Mouse (Mus musculus) liver, embryonic 16.5 days (tissue): ENCODE measurements around the gene Prg3. TPM values are rescaled to one million over a fixed set of nuclear protein-coding genes. Genes with fewer than 3 reads are reported as not detected.
A peak's percentile ranks its signal among the peaks of the same experiment; 100 is the strongest.

Experiments
- ATAC-seq: fragments of 200-750 bp; cut with Nextera tagmentation; 2 replicates; pipeline ENCODE4 v1.8.0; 2017; ENCODE audit warnings: low read depth, mild to moderate bottlenecking, moderate number of reproducible peaks, moderate library complexity
- H3K27ac ChIP-seq: fragments of 300-500 bp; sonication (generic); 2 replicates; pipeline ENCODE4 v1.5.1; 2014; ENCODE audit warnings: mild to moderate bottlenecking, low read length
- H3K27me3 ChIP-seq: fragments of 300-500 bp; sonication (generic); 2 replicates; pipeline ENCODE4 v1.6.1; 2014; ENCODE audit warnings: low read depth, low read length, mixed read lengths; ENCODE audit not compliant: control insufficient read depth, insufficient read depth
- H3K36me3 ChIP-seq: fragments of 300-500 bp; sonication (generic); 2 replicates; pipeline ENCODE4 v1.6.1; 2014; ENCODE audit warnings: mild to moderate bottlenecking; ENCODE audit not compliant: control insufficient read depth, insufficient read depth
- H3K4me1 ChIP-seq: fragments of 300-500 bp; sonication (generic); 2 replicates; pipeline ENCODE4 v1.6.1; 2014; ENCODE audit warnings: low read depth, low read length, mixed read lengths; ENCODE audit not compliant: control insufficient read depth
- H3K4me2 ChIP-seq: fragments of 300-500 bp; sonication (generic); 2 replicates; pipeline ENCODE4 v1.6.1; 2014; ENCODE audit warnings: low read depth, low read length, mixed read lengths
- H3K4me3 ChIP-seq: fragments of 300-500 bp; sonication (generic); 2 replicates; pipeline ENCODE4 v1.5.1; 2014; ENCODE audit warnings: low read depth, mild to moderate bottlenecking, low read length
- H3K9ac ChIP-seq: fragments of 300-500 bp; sonication (generic); 2 replicates; pipeline ENCODE4 v1.6.1; 2014; ENCODE audit warnings: low read depth, low read length
- H3K9me3 ChIP-seq: fragments of 300-500 bp; sonication (generic); replicated peaks from 2 replicates; pipeline ENCODE4 v1.6.1; 2016; ENCODE audit warnings: low read length; ENCODE audit not compliant: control insufficient read depth
- WGBS: fragments of 180-500 bp; shearing (Covaris S2); extraction: QIAGEN DNeasy Blood & Tissue Kit; methylation state at CpG from one replicate; pipeline ENCODE4 v1.1.7; 2014; ENCODE audit not compliant: insufficient replicate concordance; 5-methylcytosine and 5-hydroxymethylcytosine counted together
- polyA plus RNA-seq: library from polyadenylated mRNA; unstranded; fragments of >200 nt; fragmentation: Nextera tagmentation; extraction: Ambion mirVana; gene quantifications from 2 replicates; pipeline ENCODE4 v1.2.1, GENCODE M21; 2015

The Prg3 gene
- polyA plus RNA-seq = 5.0 and 5.6 TPM in 2 replicates

GRCm38 (mm10) chr2:84987930-84988329 is at the start of gene Prg3:
TSS of gene Prg3 (plus strand) at chr2:84988215.
- Histone ChIP-seq H3K27ac (no peak within 1 kb of the TSS), H3K4me2 (no peak within 1 kb of the TSS), H3K27me3 (no peaks in the 10 kb centered on the region), H3K4me3 (no peak within 1 kb of the TSS), H3K36me3 (no peaks in the 10 kb centered on the region), H3K9ac (no peak within 1 kb of the TSS), H3K9me3 (no peaks in the 10 kb centered on the region), H3K4me1 (no peaks in the 10 kb centered on the region)
- no peak for ATAC-seq
- WGBS = 16% methylated on average over 1 of the region's 1 CpGs

- H3K4me3 ChIP-seq = peak overlapping the region; percentile 75
- peaks cover 35% of the 10 kb centered on the region for H3K36me3 ChIP-seq
- no peaks in the 10 kb centered on the region for H3K9me3 ChIP-seq
- WGBS = 9% methylated on average over 5 of the region's 5 CpGs
- peak overlapping the region; percentile 75 for H3K4me2 ChIP-seq
- no peaks in the 10 kb centered on the region for H3K27me3 ChIP-seq
- peak; percentile 89 for ATAC-seq
- peak overlapping the region; percentile 99 for H3K27ac ChIP-seq
- peaks cover 40% of the 10 kb centered on the region for H3K4me1 ChIP-seq
- H3K9ac ChIP-seq = peak overlapping the region; percentile 70
Measured at GRCm38 (mm10) chr2:84938249-84938946, 49.6 kb upstream of the Prg3 start.

- peaks cover 48% of the 10 kb centered on the region for H3K4me1 ChIP-seq
- peak overlapping the region; percentile 75 for H3K4me3 ChIP-seq
- ATAC-seq = no peak
- no peaks in the 10 kb centered on the region for H3K9me3 ChIP-seq
- peak overlapping the region; percentile 69 for H3K9ac ChIP-seq
- 14% methylated on average over 3 of the region's 3 CpGs for WGBS
- peak overlapping the region; percentile 75 for H3K4me2 ChIP-seq
- H3K27ac ChIP-seq = peak overlapping the region; percentile 99
- no peaks in the 10 kb centered on the region for H3K27me3 ChIP-seq
- H3K36me3 ChIP-seq = peaks cover 42% of the 10 kb centered on the region
Measured at GRCm38 (mm10) chr2:84939306-84939705, 48.7 kb upstream of the Prg3 start.

GRCm38 (mm10) chr2:84939711-84940110 is 48.3 kb upstream of the Prg3 start:
- no peak for ATAC-seq
- H3K9me3 ChIP-seq = no peaks in the 10 kb centered on the region
- H3K9ac ChIP-seq = peak overlapping the region; percentile 69
- H3K36me3 ChIP-seq = peaks cover 46% of the 10 kb centered on the region
- WGBS = 55% methylated on average over 6 of the region's 6 CpGs
- H3K27ac ChIP-seq = peak overlapping the region; percentile 99
- H3K4me2 ChIP-seq = peak overlapping the region; percentile 75
- H3K4me1 ChIP-seq = peaks cover 47% of the 10 kb centered on the region
- H3K27me3 ChIP-seq = no peaks in the 10 kb centered on the region
- peak overlapping the region; percentile 75 for H3K4me3 ChIP-seq

- Histone ChIP-seq H3K4me2 (peak overlapping the region; percentile 75; the same call in 1 of the 2 replicates), H3K9ac (no peak overlapping the region), H3K27ac (0 out of 2 replicates have a peak overlapping the region, but pooled peaks have one; percentile 16), H3K4me1 (peaks cover 55% of the 10 kb centered on the region), H3K4me3 (no peak overlapping the region), H3K9me3 (no peaks in the 10 kb centered on the region), H3K36me3 (peaks cover 62% of the 10 kb centered on the region), H3K27me3 (no peaks in the 10 kb centered on the region)
- no peak for ATAC-seq
- 57% methylated on average over 2 of the region's 2 CpGs for WGBS
Measured at GRCm38 (mm10) chr2:84941332-84941731, 46.7 kb upstream of the Prg3 start.

- Histone ChIP-seq H3K27me3 (no peaks in the 10 kb centered on the region), H3K4me2 (no peak overlapping the region), H3K4me1 (peaks cover 59% of the 10 kb centered on the region), H3K27ac (0 out of 2 replicates have a peak overlapping the region, but pooled peaks have one; percentile 16), H3K9ac (no peak overlapping the region), H3K9me3 (no peaks in the 10 kb centered on the region), H3K36me3 (peaks cover 67% of the 10 kb centered on the region), H3K4me3 (no peak overlapping the region)
- ATAC-seq = no peak
- WGBS = 93% methylated on average over 4 of the region's 4 CpGs
Measured at GRCm38 (mm10) chr2:84941795-84942194, 46.2 kb upstream of the Prg3 start.

GRCm38 (mm10) chr2:84947154-84947771 is 40.8 kb upstream of the Prg3 start:
- no peak overlapping the region for H3K4me2 ChIP-seq
- H3K4me3 ChIP-seq = no peak overlapping the region
- H3K27me3 ChIP-seq = no peaks in the 10 kb centered on the region
- no peak overlapping the region for H3K9ac ChIP-seq
- no peaks in the 10 kb centered on the region for H3K9me3 ChIP-seq
- H3K27ac ChIP-seq = no peak overlapping the region
- H3K4me1 ChIP-seq = peaks cover 35% of the 10 kb centered on the region
- peaks cover 93% of the 10 kb centered on the region for H3K36me3 ChIP-seq
- 71% methylated on average over 3 of the region's 3 CpGs for WGBS
- ATAC-seq = peak; percentile 50

- peaks cover 96% of the 10 kb centered on the region for H3K36me3 ChIP-seq
Measured at GRCm38 (mm10) chr2:84948252-84948651, 39.8 kb upstream of the Prg3 start.

GRCm38 (mm10) chr2:84948721-84949120 is 39.3 kb upstream of the Prg3 start:
- peaks cover 29% of the 10 kb centered on the region for H3K4me1 ChIP-seq
- no peak overlapping the region for H3K9ac ChIP-seq
- H3K27ac ChIP-seq = no peak overlapping the region
- no peaks in the 10 kb centered on the region for H3K27me3 ChIP-seq
- 71% methylated on average over 2 of the region's 2 CpGs for WGBS
- no peak for ATAC-seq
- no peak overlapping the region for H3K4me2 ChIP-seq
- H3K9me3 ChIP-seq = no peaks in the 10 kb centered on the region
- H3K36me3 ChIP-seq = peaks cover 98% of the 10 kb centered on the region
- H3K4me3 ChIP-seq = no peak overlapping the region

More at GRCm38 (mm10) chr2:84948252-84948651, 39.8 kb upstream of the Prg3 start:
- Histone ChIP-seq H3K27ac (no peak overlapping the region), H3K4me2 (no peak overlapping the region), H3K9me3 (no peaks in the 10 kb centered on the region), H3K4me3 (no peak overlapping the region), H3K4me1 (peaks cover 33% of the 10 kb centered on the region), H3K27me3 (no peaks in the 10 kb centered on the region), H3K9ac (no peak overlapping the region)
- WGBS = 93% methylated on average over 7 of the region's 7 CpGs
- ATAC-seq = no peak
